Mouse (Mus musculus): Measurements from ENCODE around the gene Rhbdd3.

GRCm38 (mm10) chr11:5151680-5152337, 53.1 kb downstream of the Rhbdd3 start, which contains the start of gene Emid1:
- TF ChIP-seq CTCF (IDR thresholded peaks at IDR 0.05; ENCODE audit: low read depth) (no peak), EP300 (IDR thresholded peaks at IDR 0.05; ENCODE audit: low read depth) (no peak)
